Mouse (Mus musculus): ENCODE data around the gene Myl3.

- TF ChIP-seq CTCF (IDR thresholded peaks at IDR 0.05; ENCODE audit: low read depth, low read length): no peak
- no peak for TF ChIP-seq GATA1 (IDR thresholded peaks at IDR 0.05; ENCODE audit: borderline replicate concordance, low read length)
- TF ChIP-seq GATA2 (IDR thresholded peaks at IDR 0.05; ENCODE audit: borderline replicate concordance, low read depth, low read length): no peak
Measured at GRCm38 (mm10) chr9:110741711-110742294, at the start of gene Myl3.

All from G1E (cell line).